Comparison of ENCODE assay signal across 28 mouse cellular contexts in the genomic region with DNA sequence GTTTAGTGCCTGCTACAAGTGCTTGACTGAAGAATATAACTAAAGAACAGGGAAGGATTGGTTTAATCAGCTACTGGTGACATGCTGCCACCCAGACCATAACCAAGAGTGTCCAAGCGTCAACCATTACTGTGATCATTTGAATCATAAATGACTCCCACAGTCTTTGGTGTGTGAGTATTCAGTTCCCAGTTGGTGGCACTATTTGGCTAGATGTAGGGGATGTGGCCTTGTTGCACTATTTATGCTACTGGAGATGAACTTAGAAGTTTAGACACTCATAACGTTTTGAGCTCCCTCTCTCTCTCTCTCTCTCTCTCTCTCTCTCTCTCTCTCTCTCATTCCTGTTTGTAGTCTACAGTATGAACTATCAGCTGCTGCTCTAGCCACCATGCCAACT.
A peak's percentile ranks its signal among the peaks of the same experiment; 100 is the strongest.
DNase-seq lines count a peak whose midpoint lies in the region; ATAC-seq lines count a peak whose summit lies in the region.
"Had no signal": no experiment of that assay in that cellular context is flagged by ENCODE, and none has a peak within 500 bp of the region (broad histone marks: within the 10 kb centered on the region; RNA-seq: fewer than 3 reads in every experiment).

No protein-coding gene starts in this region.

- no peak overlapping the region for H3K4me2 ChIP-seq in liver, embryonic 11.5 days
- H3K4me2 ChIP-seq: embryonic facial prominence, embryonic 13.5 days; embryonic facial prominence, embryonic 15.5 days; forebrain, embryonic 12.5 days had no signal

- no peaks in the 10 kb centered on the region for H3K36me3 ChIP-seq in splenic B cell, adult 2 months (ENCODE audit: control insufficient read depth, insufficient read depth, low read length, poor library complexity, severe bottlenecking)
- H3K36me3 ChIP-seq in liver, embryonic 11.5 days (ENCODE audit: control insufficient read depth, insufficient read depth, low read length), result no peaks in the 10 kb centered on the region
- H3K36me3 ChIP-seq: embryonic facial prominence, embryonic 13.5 days; embryonic facial prominence, embryonic 15.5 days; forebrain, embryonic 10.5 days; forebrain, embryonic 12.5 days; G1E had no signal

- H3K4me3 ChIP-seq in liver, embryonic 11.5 days (ENCODE audit: low read depth, low read length), result no peak overlapping the region
- H3K4me3 ChIP-seq: embryonic facial prominence, embryonic 13.5 days; embryonic facial prominence, embryonic 15.5 days; erythroblast, embryonic 14.5 days; forebrain, embryonic 10.5 days; forebrain, embryonic 12.5 days had no signal

- ATAC-seq in CD4-positive, CD25-positive, alpha-beta regulatory T cell, adult 4 months, result peak; percentile 32
- no peak for ATAC-seq in liver, embryonic 11.5 days (replicated peaks; ENCODE audit: low FRiP score)
- ATAC-seq: activated CD4-positive, CD25-positive, alpha-beta regulatory T cell, adult 4 months; forebrain, embryonic 14.5 days; forebrain, postnatal 0 days; Patski had no signal

- WGBS in liver, embryonic 11.5 days, result 71% methylated on average over 2 of the region's 2 CpGs

- H3K9ac ChIP-seq in liver, embryonic 11.5 days (ENCODE audit: low read depth, low read length), result no peak overlapping the region
- H3K9ac ChIP-seq: embryonic facial prominence, embryonic 13.5 days; embryonic facial prominence, embryonic 15.5 days; forebrain, embryonic 12.5 days; forebrain, postnatal 0 days had no signal

- no peaks in the 10 kb centered on the region for H3K27me3 ChIP-seq in splenic B cell, adult 2 months (ENCODE audit: control insufficient read depth, insufficient read depth, low read length, poor library complexity, severe bottlenecking)
- H3K27me3 ChIP-seq in liver, embryonic 11.5 days (replicated peaks; ENCODE audit: control insufficient read depth, insufficient read depth, low read length), result no peaks in the 10 kb centered on the region
- H3K27me3 ChIP-seq: embryonic facial prominence, embryonic 13.5 days; embryonic facial prominence, embryonic 15.5 days; forebrain, embryonic 12.5 days; Patski had no signal

- H3K9me3 ChIP-seq in liver, embryonic 11.5 days (ENCODE audit: control insufficient read depth, low read length), result no peaks in the 10 kb centered on the region
- H3K9me3 ChIP-seq: embryonic facial prominence, embryonic 13.5 days; embryonic facial prominence, embryonic 15.5 days; forebrain, embryonic 10.5 days; forebrain, embryonic 12.5 days; G1E had no signal

- peak; percentile 7 for DNase-seq in CD4-positive helper T cell, adult 2 months (ENCODE audit: low read depth, low spot score)
- DNase-seq in induced T-regulatory cell, adult 2 months (ENCODE audit: low read depth), result peak; percentile 7
- DNase-seq in splenic B cell, adult 2 months (ENCODE audit: low read depth, low spot score), result peak; percentile 7
- no peak for DNase-seq in embryo, embryonic 10.5 days (ENCODE audit: low spot score)
- DNase-seq in liver, embryonic 11.5 days (ENCODE audit: low spot score), result no peak
- DNase-seq in right cerebral cortex, adult 2 months (ENCODE audit: low spot score in 2 of 2), result no peak
- DNase-seq: adrenal gland, adult 2 months; adrenal gland, postnatal 10 days; adrenal gland, postnatal 25 days; B cell, adult 2 months; cerebellum, adult 11 months; cerebellum, adult 18-20 months; cerebellum, adult 8-10 months; cerebellum, adult 9-11 months; cerebellum, postnatal 14 days; cerebellum, postnatal 36 days; embryo, embryonic 11 days; forebrain, postnatal 0 days had no signal

- no peak overlapping the region for H3K27ac ChIP-seq in liver, embryonic 11.5 days (ENCODE audit: low read depth, low read length)
- H3K27ac ChIP-seq: embryonic facial prominence, embryonic 13.5 days; embryonic facial prominence, embryonic 15.5 days; forebrain, embryonic 10.5 days; forebrain, embryonic 12.5 days had no signal

- no peaks in the 10 kb centered on the region for H3K4me1 ChIP-seq in liver, embryonic 11.5 days (replicated peaks; ENCODE audit: control insufficient read depth, insufficient read depth, low read length)
- H3K4me1 ChIP-seq: embryonic facial prominence, embryonic 13.5 days; embryonic facial prominence, embryonic 15.5 days; forebrain, embryonic 10.5 days; forebrain, embryonic 12.5 days had no signal

Comparison
In these comparisons a context has a peak if more than half of its experiments do, and no peak if none do; other contexts are left out.
1. DNase-seq: peak in CD4-positive helper T cell, adult 2 months (single experiment), induced T-regulatory cell, adult 2 months (single experiment) and splenic B cell, adult 2 months (single experiment); none in embryo, embryonic 10.5 days (single experiment), liver, embryonic 11.5 days (single experiment) and right cerebral cortex, adult 2 months (0 of 2).